Mouse (Mus musculus): ENCODE measurements around the gene Adora2a. TPM values are rescaled to one million over a fixed set of nuclear protein-coding genes. Genes with fewer than 3 reads are reported as not detected.

The Adora2a gene
- polyA plus RNA-seq, 1 experiment from 2014 or later, result 5.2 TPM

GRCm38 (mm10) chr10:75304049-75304405 lies 12.7 kb upstream of the Adora2a start:
- Histone ChIP-seq H3K9me3 (replicated peaks; ENCODE audit: low read length) (no peaks in the 10 kb centered on the region), H3K4me1 (replicated peaks; ENCODE audit: insufficient read depth, low read length) (peaks cover 12% of the 10 kb centered on the region; the same call in 1 of the 2 replicates), H3K9ac (ENCODE audit: low read depth, low read length) (no peak overlapping the region; the same call in 1 of the 2 replicates), H3K36me3 (ENCODE audit: insufficient read depth, low read length) (peaks cover 30% of the 10 kb centered on the region), H3K27me3 (ENCODE audit: insufficient read depth, low read length) (no peaks in the 10 kb centered on the region), H3K27ac (peak overlapping the region; percentile 19), H3K4me2 (ENCODE audit: low read length) (no peak overlapping the region), H3K4me3 (replicated peaks; ENCODE audit: low read depth, low read length) (no peak overlapping the region)
- DNase-seq (ENCODE audit: low spot score), result no peak
- TF ChIP-seq CTCF (IDR thresholded peaks at IDR 0.05; ENCODE audit: low read depth), result no peak
- WGBS, result 53% methylated on average over 5 of the region's 5 CpGs
- ATAC-seq (replicated peaks; ENCODE audit: low FRiP score, low read depth), result 0 out of 2 replicates have a peak, but pooled peaks have one; percentile 29

DNA sequence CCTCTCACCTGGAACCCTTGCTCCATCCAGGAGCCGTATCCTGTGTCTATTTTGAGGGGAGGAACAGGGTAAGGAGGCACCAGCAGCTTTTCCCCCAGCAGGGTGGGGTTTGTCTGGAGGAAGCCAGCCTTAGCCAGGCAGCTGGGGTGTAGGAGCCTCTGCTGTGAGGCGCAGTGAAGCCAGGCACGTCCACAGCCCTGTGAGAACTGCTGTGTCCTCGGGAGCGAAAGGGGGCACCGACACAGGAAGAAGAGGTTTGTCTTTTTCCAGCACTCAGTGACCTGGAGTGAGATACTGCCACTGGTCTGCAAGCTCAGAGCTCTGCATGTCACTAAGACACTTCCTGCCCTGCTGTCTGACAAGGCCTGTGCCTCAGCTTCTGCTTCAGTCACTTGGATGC lies 12.3 kb upstream of the Adora2a start:
- Histone ChIP-seq H3K4me2 (ENCODE audit: low read length) (no peak overlapping the region), H3K36me3 (ENCODE audit: insufficient read depth, low read length) (peaks cover 34% of the 10 kb centered on the region), H3K9ac (ENCODE audit: low read depth, low read length) (no peak overlapping the region; the same call in 1 of the 2 replicates), H3K4me3 (replicated peaks; ENCODE audit: low read depth, low read length) (no peak overlapping the region), H3K27ac (peak overlapping the region; percentile 19), H3K27me3 (ENCODE audit: insufficient read depth, low read length) (no peaks in the 10 kb centered on the region), H3K4me1 (replicated peaks; ENCODE audit: insufficient read depth, low read length) (peaks cover 12% of the 10 kb centered on the region; the same call in 1 of the 2 replicates), H3K9me3 (replicated peaks; ENCODE audit: low read length) (no peaks in the 10 kb centered on the region)
- no peak for TF ChIP-seq CTCF (IDR thresholded peaks at IDR 0.05; ENCODE audit: low read depth)
- 32% methylated on average over 6 of the region's 6 CpGs for WGBS
- DNase-seq (ENCODE audit: low spot score) (peak; percentile 52), ATAC-seq (replicated peaks; ENCODE audit: low FRiP score, low read depth) (peak; percentile 65)

- no peak overlapping the region for H3K4me3 ChIP-seq (replicated peaks; ENCODE audit: low read depth, low read length)
- no peaks in the 10 kb centered on the region for H3K27me3 ChIP-seq (ENCODE audit: insufficient read depth, low read length)
- no peak overlapping the region for H3K4me2 ChIP-seq (ENCODE audit: low read length)
- H3K4me1 ChIP-seq (replicated peaks; ENCODE audit: insufficient read depth, low read length), result peaks cover 12% of the 10 kb centered on the region; the same call in 1 of the 2 replicates
- TF ChIP-seq CTCF (IDR thresholded peaks at IDR 0.05; ENCODE audit: low read depth), result no peak
- peaks cover 37% of the 10 kb centered on the region for H3K36me3 ChIP-seq (ENCODE audit: insufficient read depth, low read length)
- no peak overlapping the region for H3K9ac ChIP-seq (ENCODE audit: low read depth, low read length)
- DNase-seq (ENCODE audit: low spot score) (no peak), ATAC-seq (replicated peaks; ENCODE audit: low FRiP score, low read depth) (no peak)
- 93% methylated on average over 7 of the region's 7 CpGs for WGBS
- no peak overlapping the region for H3K27ac ChIP-seq
- no peaks in the 10 kb centered on the region for H3K9me3 ChIP-seq (replicated peaks; ENCODE audit: low read length)
These were observed 9.5 kb upstream of the Adora2a start for GRCm38 (mm10) chr10:75307130-75307529.

DNA sequence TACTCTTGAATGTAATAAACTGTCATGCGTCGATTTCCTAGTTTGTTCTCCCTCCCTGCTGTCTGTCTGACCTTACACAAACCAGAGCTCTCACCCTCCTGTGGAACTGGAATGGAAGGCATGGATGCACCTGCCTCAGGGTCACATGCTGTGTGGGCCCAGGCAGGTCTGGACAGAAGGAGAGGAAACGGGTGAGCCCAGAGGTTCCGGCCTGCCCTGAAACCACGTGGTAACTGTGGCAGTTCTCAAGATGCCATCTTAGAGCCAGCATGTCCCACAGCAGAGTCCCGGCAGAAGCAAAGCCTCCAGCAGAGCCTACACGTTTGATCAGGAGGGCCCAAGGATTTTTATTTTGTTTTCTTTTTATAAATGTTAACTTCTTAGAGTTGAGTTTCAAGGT lies 4.3 kb upstream of the Adora2a start:
- peaks cover 26% of the 10 kb centered on the region for H3K36me3 ChIP-seq (ENCODE audit: insufficient read depth, low read length)
- WGBS, result 65% methylated on average over 7 of the region's 7 CpGs
- no peak overlapping the region for H3K9ac ChIP-seq (ENCODE audit: low read depth, low read length)
- H3K4me1 ChIP-seq (replicated peaks; ENCODE audit: insufficient read depth, low read length), result peaks cover 6% of the 10 kb centered on the region; the same call in 1 of the 2 replicates
- H3K27me3 ChIP-seq (ENCODE audit: insufficient read depth, low read length), result no peaks in the 10 kb centered on the region
- no peak overlapping the region for H3K4me3 ChIP-seq (replicated peaks; ENCODE audit: low read depth, low read length)
- TF ChIP-seq CTCF (IDR thresholded peaks at IDR 0.05; ENCODE audit: low read depth), result no peak
- H3K27ac ChIP-seq, result no peak overlapping the region
- no peak for ATAC-seq (replicated peaks; ENCODE audit: low FRiP score, low read depth)
- H3K4me2 ChIP-seq (ENCODE audit: low read length), result no peak overlapping the region
- no peaks in the 10 kb centered on the region for H3K9me3 ChIP-seq (replicated peaks; ENCODE audit: low read length)
- no peak for DNase-seq (ENCODE audit: low spot score)

DNA sequence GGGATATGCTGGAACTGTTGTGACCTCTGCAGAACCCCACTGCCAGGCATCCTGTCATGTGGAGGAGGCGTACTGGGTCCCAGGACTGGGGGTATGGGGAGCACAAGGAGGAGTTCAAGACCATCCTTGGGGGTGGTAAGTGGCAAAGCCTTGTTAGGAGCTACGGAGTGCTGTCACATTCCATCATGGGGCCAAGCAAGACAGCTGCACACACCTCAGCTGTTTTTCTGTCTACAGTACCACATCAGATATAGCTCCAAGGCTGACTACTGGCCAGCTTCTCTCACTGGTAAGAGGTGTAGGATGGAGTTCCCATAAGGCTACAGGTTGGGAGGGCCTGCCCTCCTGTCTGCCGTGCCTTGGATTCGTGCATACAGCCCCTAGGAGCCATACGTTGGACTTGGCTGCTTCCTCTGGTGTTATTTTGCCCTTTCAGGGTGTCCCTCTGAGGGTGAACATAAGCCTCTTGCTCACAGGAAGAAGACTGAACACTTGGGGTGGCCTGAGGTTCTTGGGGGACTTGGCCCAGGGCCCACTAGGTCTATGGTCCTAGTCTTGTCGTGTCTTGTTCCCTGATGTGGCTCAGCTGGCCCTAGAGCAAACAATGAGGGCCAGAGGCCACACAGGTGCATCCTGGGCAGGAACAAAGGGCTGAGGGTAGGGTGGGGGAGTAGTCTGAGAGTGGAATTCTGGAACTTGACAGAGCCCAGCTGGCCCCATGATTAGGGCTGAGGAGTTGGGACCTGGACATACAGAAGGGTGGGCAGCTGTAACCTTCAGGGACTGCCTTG lies 2.3 kb upstream of the Adora2a start:
- peak; percentile 22 for ATAC-seq (replicated peaks; ENCODE audit: low FRiP score, low read depth)
- Histone ChIP-seq H3K36me3 (ENCODE audit: insufficient read depth, low read length) (peaks cover 6% of the 10 kb centered on the region; the same call in 1 of the 2 replicates), H3K4me2 (ENCODE audit: low read length) (no peak overlapping the region), H3K4me3 (replicated peaks; ENCODE audit: low read depth, low read length) (no peak overlapping the region), H3K4me1 (replicated peaks; ENCODE audit: insufficient read depth, low read length) (peaks cover 6% of the 10 kb centered on the region; the same call in 1 of the 2 replicates), H3K9me3 (replicated peaks; ENCODE audit: low read length) (no peaks in the 10 kb centered on the region), H3K27ac (no peak overlapping the region), H3K27me3 (ENCODE audit: insufficient read depth, low read length) (no peaks in the 10 kb centered on the region), H3K9ac (ENCODE audit: low read depth, low read length) (no peak overlapping the region)
- no peak for TF ChIP-seq CTCF (IDR thresholded peaks at IDR 0.05; ENCODE audit: low read depth)
- DNase-seq (ENCODE audit: low spot score), result peak; percentile 62
- 30% methylated on average over 6 of the region's 6 CpGs for WGBS

DNA sequence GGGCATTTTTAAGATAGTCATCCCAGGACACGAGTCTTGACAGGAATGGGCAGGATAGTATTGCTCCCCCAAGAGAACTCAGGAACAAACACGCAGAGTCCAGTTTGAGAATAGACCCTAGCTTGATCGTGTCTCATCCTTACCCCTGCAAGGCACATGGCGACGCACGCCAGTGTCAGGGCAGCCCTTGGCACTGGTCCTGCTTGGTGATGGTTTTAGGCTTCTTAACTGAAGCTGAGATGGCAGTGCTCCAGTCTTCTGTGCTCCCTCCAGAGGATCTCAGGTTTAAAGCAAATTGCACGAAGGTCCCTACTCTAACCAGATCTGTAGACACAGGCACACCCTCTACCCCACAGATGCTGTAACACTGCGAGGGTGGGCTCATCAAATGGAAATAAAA lies 921 bp upstream of the Adora2a start:
- Histone ChIP-seq H3K4me1 (replicated peaks; ENCODE audit: insufficient read depth, low read length) (peaks cover 6% of the 10 kb centered on the region; the same call in 1 of the 2 replicates), H3K4me2 (ENCODE audit: low read length) (no peak overlapping the region), H3K27ac (no peak overlapping the region), H3K9me3 (replicated peaks; ENCODE audit: low read length) (no peaks in the 10 kb centered on the region), H3K27me3 (ENCODE audit: insufficient read depth, low read length) (no peaks in the 10 kb centered on the region), H3K4me3 (replicated peaks; ENCODE audit: low read depth, low read length) (no peak overlapping the region), H3K9ac (ENCODE audit: low read depth, low read length) (no peak overlapping the region), H3K36me3 (ENCODE audit: insufficient read depth, low read length) (no peaks in the 10 kb centered on the region)
- no peak for TF ChIP-seq CTCF (IDR thresholded peaks at IDR 0.05; ENCODE audit: low read depth)
- ATAC-seq (replicated peaks; ENCODE audit: low FRiP score, low read depth) (no peak), DNase-seq (ENCODE audit: low spot score) (no peak)
- 79% methylated on average over 8 of the region's 8 CpGs for whole genome bisulfite sequencing
